Comparison of ENCODE assay signal across 7 mouse cellular contexts in genomic region chr1:54924760-54925159, GRCm38 (mm10). TPM values are rescaled to one million over a fixed set of nuclear protein-coding genes. Genes with fewer than 3 reads are reported as not detected.
DNase-seq lines count a peak whose midpoint lies in the region; ATAC-seq and TF ChIP-seq lines count a peak whose summit lies in the region.

No protein-coding gene starts in this region.

- H3K9me3 ChIP-seq in megakaryocyte, embryonic 14.5 days = 0 out of 2 replicates have a peak, but pooled peaks cover 2% of the 10 kb centered on the region
- H3K9me3 ChIP-seq in forebrain, embryonic 15.5 days = no peaks in the 10 kb centered on the region
- H3K9me3 ChIP-seq in liver, embryonic 12.5 days (replicated peaks) = no peaks in the 10 kb centered on the region
- no peaks in the 10 kb centered on the region for H3K9me3 ChIP-seq in stomach, postnatal 0 days (ENCODE audit: control insufficient read depth, low read length)

- WGBS in forebrain, embryonic 15.5 days = 47% methylated on average over 7 of the region's 7 CpGs
- WGBS in liver, embryonic 12.5 days (ENCODE audit: insufficient replicate concordance) = 54% methylated on average over 7 of the region's 7 CpGs
- 41% methylated on average over 7 of the region's 7 CpGs for WGBS in stomach, postnatal 0 days

- TF ChIP-seq EP300 in stomach, postnatal 0 days (optimal IDR thresholded peaks at IDR 0.05) = no peak

- TF ChIP-seq CTCF in stomach, postnatal 0 days (IDR thresholded peaks at IDR 0.05; ENCODE audit: low read depth) = no peak

- H3K4me1 ChIP-seq in megakaryocyte, embryonic 14.5 days = peaks cover 46% of the 10 kb centered on the region
- H3K4me1 ChIP-seq in forebrain, embryonic 15.5 days = peaks cover 14% of the 10 kb centered on the region
- peaks cover 33% of the 10 kb centered on the region for H3K4me1 ChIP-seq in liver, embryonic 12.5 days
- H3K4me1 ChIP-seq in stomach, postnatal 0 days (replicated peaks; ENCODE audit: control insufficient read depth, insufficient read depth) = peaks cover 9% of the 10 kb centered on the region; the same call in 1 of the 2 replicates

- DNase-seq in stomach, postnatal 0 days (ENCODE audit: low spot score) = no peak
- DNase-seq in gastrocnemius, postnatal 10 days = no peak
- DNase-seq in adrenal gland, postnatal 25 days = no peak

- H3K4me3 ChIP-seq in megakaryocyte, embryonic 14.5 days (replicated peaks) = peak overlapping the region; percentile 98
- H3K4me3 ChIP-seq in forebrain, embryonic 15.5 days = peak overlapping the region; percentile 71
- H3K4me3 ChIP-seq in liver, embryonic 12.5 days = peak overlapping the region; percentile 72
- H3K4me3 ChIP-seq in stomach, postnatal 0 days (ENCODE audit: low read depth, low read length) = peak overlapping the region; percentile 85

- no peaks in the 10 kb centered on the region for H3K36me3 ChIP-seq in megakaryocyte, embryonic 14.5 days (replicated peaks; ENCODE audit: low read length)
- H3K36me3 ChIP-seq in forebrain, embryonic 15.5 days = no peaks in the 10 kb centered on the region
- no peaks in the 10 kb centered on the region for H3K36me3 ChIP-seq in liver, embryonic 12.5 days
- H3K36me3 ChIP-seq in stomach, postnatal 0 days (ENCODE audit: control insufficient read depth, insufficient read depth, low read length) = no peaks in the 10 kb centered on the region

- peaks cover 21% of the 10 kb centered on the region for H3K27me3 ChIP-seq in megakaryocyte, embryonic 14.5 days (replicated peaks)
- no peaks in the 10 kb centered on the region for H3K27me3 ChIP-seq in forebrain, embryonic 15.5 days
- H3K27me3 ChIP-seq in liver, embryonic 12.5 days (replicated peaks) = peaks cover 43% of the 10 kb centered on the region
- no peaks in the 10 kb centered on the region for H3K27me3 ChIP-seq in stomach, postnatal 0 days (ENCODE audit: control insufficient read depth, insufficient read depth, low read length)

- no peak for ATAC-seq in megakaryocyte, adult 5-6 weeks (ENCODE audit: poor library complexity, severe bottlenecking)
- no peak for ATAC-seq in forebrain, embryonic 15.5 days (replicated peaks)
- ATAC-seq in liver, embryonic 12.5 days = no peak
- ATAC-seq in stomach, postnatal 0 days (ENCODE audit: low FRiP score, low TSS enrichment) = no peak

- 0 out of 2 replicates have a peak overlapping the region, but pooled peaks have one; percentile 93 for H3K27ac ChIP-seq in forebrain, embryonic 15.5 days (replicated peaks)
- H3K27ac ChIP-seq in liver, embryonic 12.5 days = no peak overlapping the region
- no peak overlapping the region for H3K27ac ChIP-seq in stomach, postnatal 0 days (replicated peaks)

- H3K9ac ChIP-seq in forebrain, embryonic 15.5 days (replicated peaks) = peak overlapping the region; percentile 77
- H3K9ac ChIP-seq in liver, embryonic 12.5 days = no peak overlapping the region
- H3K9ac ChIP-seq in stomach, postnatal 0 days (ENCODE audit: low read length) = peak overlapping the region; percentile 87

- H3K4me2 ChIP-seq in forebrain, embryonic 15.5 days (replicated peaks) = peak overlapping the region; percentile 67
- peak overlapping the region; percentile 91 for H3K4me2 ChIP-seq in liver, embryonic 12.5 days
- peak overlapping the region; percentile 92 for H3K4me2 ChIP-seq in stomach, postnatal 0 days (replicated peaks; ENCODE audit: low read depth)

RNA-seq across cellular contexts. Expression of gene Ankrd44, which starts 1.4 kb away (rescaled TPM):
- polyA plus RNA-seq in megakaryocyte, embryonic 14.5 days (2012; ENCODE audit: insufficient read depth, low replicate concordance) = 0.55 TPM in 1 of 2 replicates, not detected in the other
- 205 and 209 TPM in 2 replicates for total RNA-seq in megakaryocyte, adult 5-6 weeks (2015)
- total RNA-seq in megakaryocyte, adult 5-6 weeks (2017) = 124 and 138 TPM in 2 replicates
- polyA plus RNA-seq in forebrain, embryonic 15.5 days (2015; fragmentation: Nextera tagmentation; extraction: Ambion mirVana) = 21.5 and 24.1 TPM in 2 replicates
- 4.5 and 6.1 TPM in 2 replicates for polyA plus RNA-seq in liver, embryonic 12.5 days (2016; fragmentation: Nextera tagmentation; extraction: Ambion mirVana)
- 7.8 and 8.7 TPM in 2 replicates for polyA plus RNA-seq in stomach, postnatal 0 days (2015; fragmentation: Nextera tagmentation; extraction: Ambion mirVana)
- 10 to 100 TPM; 14.5 to 16.9 TPM for total RNA-seq in gastrocnemius, postnatal 10 days (2021)
- 13.1 and 20.4 TPM in 2 replicates for total RNA-seq in adrenal gland, postnatal 25 days (2021)
